Mouse (Mus musculus): Measurements from ENCODE around the gene Rtn4rl1.
A peak's percentile ranks its signal among the peaks of the same experiment; 100 is the strongest.

Gene Rtn4rl1

GRCm38 (mm10) chr11:75193256-75194071 lies at the start of gene Rtn4rl1:
TSS of gene Rtn4rl1 (plus strand) at chr11:75193783.
- DNase-seq (ENCODE audit: low read depth, low spot score) = peak; percentile 73

GRCm38 (mm10) chr11:75145841-75146240 lies 47.7 kb upstream of the Rtn4rl1 start:
- no peak for DNase-seq (ENCODE audit: low read depth, low spot score)

GRCm38 (mm10) chr11:75147106-75147845 lies 46.3 kb upstream of the Rtn4rl1 start:
- peak; percentile 50 for DNase-seq (ENCODE audit: low read depth, low spot score)

GRCm38 (mm10) chr11:75147846-75148168 lies 45.8 kb upstream of the Rtn4rl1 start:
- DNase-seq (ENCODE audit: low read depth, low spot score) = peak; percentile 49

- no peak for DNase-seq (ENCODE audit: low read depth, low spot score)
Observed at GRCm38 (mm10) chr11:75148332-75149035, 45.1 kb upstream of the Rtn4rl1 start.

GRCm38 (mm10) chr11:75150346-75150745 lies 43.2 kb upstream of the Rtn4rl1 start:
- DNase-seq (ENCODE audit: low read depth, low spot score) = no peak

- no peak for DNase-seq (ENCODE audit: low read depth, low spot score)
Observed at GRCm38 (mm10) chr11:75152603-75153557, 40.7 kb upstream of the Rtn4rl1 start.

GRCm38 (mm10) chr11:75154053-75154585 lies 39.5 kb upstream of the Rtn4rl1 start:
- DNase-seq (ENCODE audit: low read depth, low spot score) = no peak

GRCm38 (mm10) chr11:75155985-75156384 lies 37.6 kb upstream of the Rtn4rl1 start:
- DNase-seq (ENCODE audit: low read depth, low spot score) = no peak

- DNase-seq (ENCODE audit: low read depth, low spot score) = no peak
Observed at GRCm38 (mm10) chr11:75156416-75156815, 37.2 kb upstream of the Rtn4rl1 start.

GRCm38 (mm10) chr11:75157037-75157436 lies 36.5 kb upstream of the Rtn4rl1 start:
- DNase-seq (ENCODE audit: low read depth, low spot score) = no peak

GRCm38 (mm10) chr11:75157901-75158300 lies 35.7 kb upstream of the Rtn4rl1 start:
- no peak for DNase-seq (ENCODE audit: low read depth, low spot score)

GRCm38 (mm10) chr11:75158432-75158831 lies 35.2 kb upstream of the Rtn4rl1 start:
- DNase-seq (ENCODE audit: low read depth, low spot score) = no peak

- DNase-seq (ENCODE audit: low read depth, low spot score) = peak; percentile 41
Observed at GRCm38 (mm10) chr11:75159564-75159963, 34.0 kb upstream of the Rtn4rl1 start.

GRCm38 (mm10) chr11:75160954-75161353 lies 32.6 kb upstream of the Rtn4rl1 start:
- DNase-seq (ENCODE audit: low read depth, low spot score) = no peak

- no peak for DNase-seq (ENCODE audit: low read depth, low spot score)
Observed at GRCm38 (mm10) chr11:75161417-75162008, 32.1 kb upstream of the Rtn4rl1 start.

GRCm38 (mm10) chr11:75162591-75163080 lies 30.9 kb upstream of the Rtn4rl1 start:
- no peak for DNase-seq (ENCODE audit: low read depth, low spot score)

- no peak for DNase-seq (ENCODE audit: low read depth, low spot score)
Observed at GRCm38 (mm10) chr11:75163379-75163778, 30.2 kb upstream of the Rtn4rl1 start.

GRCm38 (mm10) chr11:75164051-75164450 lies 29.5 kb upstream of the Rtn4rl1 start:
- no peak for DNase-seq (ENCODE audit: low read depth, low spot score)

GRCm38 (mm10) chr11:75164750-75165149 lies 28.8 kb upstream of the Rtn4rl1 start:
- peak; percentile 55 for DNase-seq (ENCODE audit: low read depth, low spot score)
